Mouse (Mus musculus) gastrocnemius, postnatal 4 days (tissue): ENCODE measurements around the gene Efhd1. TPM values are rescaled to one million over a fixed set of nuclear protein-coding genes. Genes with fewer than 3 reads are reported as not detected.

ENCODE experiments used
- DNase-seq, 2 experiments: peaks; one replicate each; pipeline ENCODE4 v3.0.0; 2021 to 2022; ENCODE audit warnings: low spot score in 2 of 2, mixed read lengths in 2 of 2
- total RNA-seq, 2 experiments: library from RNA; stranded (reverse); gene quantifications; 2 replicates each; pipeline ENCODE4 v1.2.3; 2021

The Efhd1 gene
- total RNA-seq, 2 experiments from 2014 or later: 25.1 to 28.5 TPM

GRCm38 (mm10) chr1:87266296-87267090, 2.3 kb downstream of the Efhd1 start:
- no peak for DNase-seq

GRCm38 (mm10) chr1:87270204-87270603, 6.0 kb downstream of the Efhd1 start:
- peak in 1 of 2 experiments; percentile 35 for DNase-seq

GRCm38 (mm10) chr1:87270641-87271467, 6.7 kb downstream of the Efhd1 start:
- peak in 1 of 2 experiments; percentile 63 for DNase-seq

GRCm38 (mm10) chr1:87271596-87271995, 7.4 kb downstream of the Efhd1 start:
- DNase-seq: no peak

GRCm38 (mm10) chr1:87272462-87272861, 8.3 kb downstream of the Efhd1 start:
- no peak for DNase-seq

- peak in 1 of 2 experiments; percentile 45 for DNase-seq
Measured at GRCm38 (mm10) chr1:87273514-87273942, 9.4 kb downstream of the Efhd1 start.

GRCm38 (mm10) chr1:87274134-87274533, 10.0 kb downstream of the Efhd1 start:
- no peak for DNase-seq

GRCm38 (mm10) chr1:87275151-87275550, 11.0 kb downstream of the Efhd1 start:
- DNase-seq: no peak

- DNase-seq: no peak
Measured at GRCm38 (mm10) chr1:87276056-87276455, 11.9 kb downstream of the Efhd1 start.

- no peak for DNase-seq
Measured at GRCm38 (mm10) chr1:87280281-87280680, 16.1 kb downstream of the Efhd1 start.

- DNase-seq: no peak
Measured at GRCm38 (mm10) chr1:87281599-87282412, 17.6 kb downstream of the Efhd1 start.

GRCm38 (mm10) chr1:87282413-87282788, 18.2 kb downstream of the Efhd1 start:
- no peak for DNase-seq

GRCm38 (mm10) chr1:87283410-87283960, 19.3 kb downstream of the Efhd1 start:
- no peak for DNase-seq

- DNase-seq: no peak
Measured at GRCm38 (mm10) chr1:87287105-87287504, 22.9 kb downstream of the Efhd1 start.

GRCm38 (mm10) chr1:87291416-87291815, 27.3 kb downstream of the Efhd1 start:
- DNase-seq: no peak

GRCm38 (mm10) chr1:87292420-87293190, 28.4 kb downstream of the Efhd1 start:
- peak in 1 of 2 experiments; percentile 53 for DNase-seq

GRCm38 (mm10) chr1:87294063-87294710, 30.0 kb downstream of the Efhd1 start:
- DNase-seq: no peak

GRCm38 (mm10) chr1:87294951-87295350, 30.8 kb downstream of the Efhd1 start:
- no peak for DNase-seq

GRCm38 (mm10) chr1:87297346-87297925, 33.3 kb downstream of the Efhd1 start:
- DNase-seq: no peak
